Mouse (Mus musculus) heart, postnatal 25 days (tissue): ENCODE measurements at regions not wholly inside any gene's neighbourhood (a gene's known extent, or its start where the extent isn't known, plus 50 kb on each side); places are given as distances from the start of the nearest gene placed in this dataset.
"Not testable (repeated sequence)": the region's sequence is repeated elsewhere in the genome, so short reads cannot be mapped to it uniquely, and the experiment has no call there.

Source experiments
- DNase-seq: peaks from one replicate; pipeline ENCODE4 v3.0.0; 2022; ENCODE audit warnings: low spot score
- intact Hi-C: fragments of 180-260 bp; cut with DNase I; formaldehyde crosslinking; loops from one replicate; pipeline ENCODE4 v1.15.1; 2025

- intact Hi-C loops, DNase-seq: not testable (repeated sequence)
Observed at GRCm38 (mm10) chr13:26113723-26114122, 656.2 kb downstream of the Hdgfl1 start.

- intact Hi-C loops = no loop called here
- DNase-seq = no peak
Observed at GRCm38 (mm10) chr13:26112579-26112978, 657.4 kb downstream of the Hdgfl1 start.

GRCm38 (mm10) chr13:26109013-26109412 is 661.0 kb downstream of the Hdgfl1 start:
- intact Hi-C loops = no loop called here
- DNase-seq = no peak

- no peak for DNase-seq
- intact Hi-C loops = no loop called here
Observed at GRCm38 (mm10) chr13:26088727-26089126, 681.2 kb downstream of the Hdgfl1 start.

DNA sequence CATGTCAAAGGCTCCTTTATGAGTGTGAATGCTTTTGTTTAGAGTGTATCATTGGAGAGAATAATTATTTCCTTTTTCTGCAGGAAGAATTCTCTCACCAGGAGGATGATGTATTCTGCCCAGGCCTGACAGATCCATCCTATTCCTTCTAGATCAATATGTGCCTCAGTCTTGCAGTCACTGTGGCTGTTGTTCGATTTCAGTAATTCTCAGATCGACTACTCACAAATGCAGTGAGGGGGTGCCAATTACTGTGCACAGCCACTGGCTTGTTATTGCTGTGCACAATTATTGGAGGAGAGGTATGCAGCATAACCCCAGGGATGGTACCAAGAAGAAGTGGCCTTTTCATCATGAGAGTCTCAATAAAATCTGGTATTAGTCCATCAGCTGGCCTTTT is 689.2 kb downstream of the Hdgfl1 start:
- DNase-seq = no peak
- intact Hi-C loops = no loop called here

DNA sequence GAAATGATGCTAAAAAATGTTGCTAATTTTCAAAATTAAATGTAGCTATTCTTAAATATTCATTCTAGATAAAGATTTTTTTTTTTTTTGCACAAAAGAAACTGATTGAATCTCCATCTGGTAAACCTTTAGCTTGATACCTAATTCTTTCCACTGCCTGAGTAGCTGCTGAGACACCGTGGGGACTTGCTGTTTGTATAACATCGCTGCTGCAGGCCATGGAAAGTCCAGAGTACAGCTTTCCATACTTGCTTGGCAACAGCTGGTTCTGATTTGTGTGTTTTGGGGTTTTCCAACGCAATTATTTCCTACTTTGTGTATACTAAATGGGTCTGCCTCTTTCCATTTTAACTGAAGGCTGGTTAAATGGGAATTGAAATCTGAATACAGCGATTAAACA is 689.7 kb downstream of the Hdgfl1 start:
- no peak for DNase-seq
- intact Hi-C loops = no loop called here

GRCm38 (mm10) chr13:26079362-26079761 is 690.6 kb downstream of the Hdgfl1 start:
- intact Hi-C loops = no loop called here
- no peak for DNase-seq

- intact Hi-C loops = no loop called here
- DNase-seq = no peak
Observed at GRCm38 (mm10) chr13:26061322-26061721, 708.6 kb downstream of the Hdgfl1 start.

GRCm38 (mm10) chr13:26037699-26038098 is 732.3 kb downstream of the Hdgfl1 start:
- intact Hi-C loops = no loop called here
- DNase-seq = no peak

DNA sequence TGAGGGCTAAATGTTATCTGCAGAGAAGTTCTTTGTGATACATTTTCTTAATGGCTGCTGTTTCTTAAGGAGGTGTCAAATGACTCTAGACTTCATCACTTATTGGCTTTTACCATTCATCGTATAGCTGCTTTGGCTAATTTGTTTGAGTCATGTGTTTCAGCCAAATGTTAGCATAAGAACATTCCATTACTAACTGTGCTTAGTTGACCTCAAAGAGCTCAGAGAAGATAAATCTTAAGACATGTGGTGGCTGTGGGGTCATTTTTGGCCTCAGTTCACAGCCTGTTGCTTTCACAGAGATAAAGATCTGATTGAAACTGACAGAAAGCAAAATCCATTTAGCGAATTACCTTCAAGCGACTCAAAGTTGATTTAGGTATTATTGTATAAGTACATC is 743.6 kb downstream of the Hdgfl1 start:
- DNase-seq = no peak
- intact Hi-C loops = no loop called here

GRCm38 (mm10) chr13:26024696-26025095 is 745.3 kb downstream of the Hdgfl1 start:
- no peak for DNase-seq
- intact Hi-C loops = no loop called here

DNA sequence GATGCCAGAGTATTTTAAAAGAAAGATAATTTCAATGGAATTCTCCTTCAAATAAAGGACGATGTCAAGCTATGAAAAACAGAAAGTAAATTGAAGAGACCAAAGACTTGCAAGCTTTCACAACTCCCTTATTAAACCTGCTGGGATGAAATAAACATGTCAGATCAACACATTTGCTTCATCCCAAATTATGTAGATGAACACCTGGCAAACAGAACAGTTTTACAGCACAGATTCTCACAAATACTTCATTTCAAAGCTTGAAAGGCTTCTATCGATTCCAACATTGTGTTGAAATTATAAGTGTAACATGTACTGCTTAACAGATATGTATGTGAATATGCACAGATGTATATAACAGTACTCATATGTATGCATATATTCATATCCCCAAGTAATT is 749.5 kb downstream of the Hdgfl1 start:
- DNase-seq = no peak
- intact Hi-C loops = no loop called here

DNA sequence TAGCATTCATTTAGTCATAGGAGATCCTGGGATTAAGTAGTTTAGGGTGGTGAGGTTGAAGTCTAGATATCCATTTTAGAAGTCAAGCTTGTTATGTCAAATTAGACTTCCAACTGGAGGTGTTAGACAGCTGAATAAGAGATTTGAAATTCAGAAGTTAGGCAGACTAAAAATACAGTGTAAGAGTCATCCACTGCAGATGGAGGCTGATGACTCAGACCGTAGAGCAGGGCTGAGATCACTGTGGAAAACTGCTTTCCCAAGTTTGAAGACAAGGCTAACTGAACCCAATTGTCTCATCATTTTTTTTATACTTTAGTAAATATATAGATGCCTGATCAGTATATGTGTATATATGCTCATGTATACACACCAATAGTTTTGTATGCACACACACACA is 738.8 kb upstream of the Nrsn1 start:
- intact Hi-C loops = no loop called here
- no peak for DNase-seq

- DNase-seq = no peak
- intact Hi-C loops = no loop called here
Observed at GRCm38 (mm10) chr13:26004768-26005560, 734.7 kb upstream of the Nrsn1 start.

- DNase-seq = no peak
- intact Hi-C loops = no loop called here
Observed at GRCm38 (mm10) chr13:25993526-25993925, 723.2 kb upstream of the Nrsn1 start.

DNA sequence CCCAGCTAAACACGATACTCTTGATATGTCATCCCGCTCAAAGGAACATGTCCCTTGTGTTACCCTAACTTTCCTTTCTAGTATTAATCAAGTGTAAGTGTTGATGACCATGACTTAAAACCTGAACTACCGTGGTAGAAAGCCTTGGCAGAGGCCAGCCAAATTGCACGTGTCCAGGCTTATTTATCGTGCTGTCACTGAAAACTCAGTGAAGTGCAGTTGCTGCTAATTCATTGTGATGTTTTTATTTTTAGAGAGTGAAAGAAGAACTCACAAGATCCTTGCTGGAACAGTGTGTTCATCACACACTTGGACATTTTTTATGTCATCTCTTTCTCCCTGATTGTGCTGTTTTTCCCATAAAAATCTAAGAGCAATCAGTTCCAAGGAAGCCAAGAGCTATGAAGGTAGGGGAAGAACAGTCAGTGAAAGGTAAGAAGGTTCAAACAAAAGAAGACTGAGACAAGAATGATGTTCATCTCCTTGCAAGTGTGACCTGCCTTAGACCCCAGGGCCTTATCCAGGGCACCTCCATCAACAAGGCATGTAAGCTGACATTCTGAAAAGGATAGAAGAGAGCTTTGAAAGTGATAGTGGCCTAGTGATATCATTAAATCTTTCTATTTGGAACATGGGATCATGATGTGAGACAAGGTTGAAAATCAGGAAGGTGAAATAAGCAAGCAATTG is 718.9 kb upstream of the Nrsn1 start:
- intact Hi-C loops = no loop called here
- DNase-seq = no peak

- DNase-seq = no peak
- intact Hi-C loops = no loop called here
Observed at GRCm38 (mm10) chr13:25984535-25984934, 714.2 kb upstream of the Nrsn1 start.

DNA sequence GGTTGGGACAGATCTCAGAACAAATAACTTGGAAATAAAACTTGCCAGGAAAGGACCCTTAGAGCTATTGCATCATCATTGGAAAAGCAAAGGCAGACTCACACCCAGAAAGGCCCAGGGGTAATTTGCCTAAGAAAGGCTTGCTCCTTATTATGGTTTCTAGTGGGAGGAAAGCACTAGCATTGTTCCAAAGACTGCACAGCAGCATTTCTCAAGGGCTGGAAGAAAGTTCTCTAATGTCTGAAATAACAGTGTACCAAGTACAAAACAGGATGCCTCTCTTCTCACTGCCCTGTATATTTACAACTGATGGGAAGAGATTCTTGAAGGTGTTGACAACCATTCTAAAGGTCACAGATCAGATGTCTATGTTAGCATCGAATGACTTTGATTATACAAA is 713.4 kb upstream of the Nrsn1 start:
- intact Hi-C loops = no loop called here
- DNase-seq = no peak

- intact Hi-C loops = no loop called here
- no peak for DNase-seq
Observed at GRCm38 (mm10) chr13:25978648-25979047, 708.3 kb upstream of the Nrsn1 start.

DNA sequence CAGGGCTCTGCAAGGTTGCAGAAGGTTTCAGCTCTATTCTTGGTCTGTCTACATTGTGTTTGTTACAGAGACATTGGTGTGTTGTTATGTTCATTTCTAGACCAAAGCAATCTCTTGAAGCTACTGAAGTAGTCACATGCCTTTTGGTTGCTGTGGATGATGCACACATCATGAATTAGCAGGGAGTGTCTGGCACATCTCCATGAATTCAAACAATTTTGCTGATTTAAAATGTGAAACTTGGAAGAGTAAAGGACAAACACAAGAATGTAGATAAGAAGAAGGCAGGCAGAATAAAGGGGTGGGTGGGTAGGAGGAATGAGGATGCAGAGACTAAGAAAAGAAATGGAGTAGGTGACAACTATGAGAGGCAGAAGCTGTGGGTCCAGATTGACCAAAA is 688.3 kb upstream of the Nrsn1 start:
- no peak for DNase-seq
- intact Hi-C loops = no loop called here

GRCm38 (mm10) chr13:25958153-25958466 is 687.8 kb upstream of the Nrsn1 start:
- intact Hi-C loops = no loop called here
- DNase-seq = no peak
